Mouse (Mus musculus) small intestine, adult 2 months (tissue): ENCODE data around the gene Caskin1.

Experiments
- CTCF ChIP-seq: fragments of 200-500 bp; IDR thresholded peaks from 2 replicates; pipeline ENCODE4 v1.5.1; 2012; ENCODE audit warnings: low read depth, mild to moderate bottlenecking, control low read depth, inconsistent platforms, low read length, moderate library complexity, mixed read lengths; ENCODE audit not compliant: insufficient replicate concordance, insufficient read length; ENCODE audit errors: extremely low read depth
- POLR2A ChIP-seq: fragments of 200-500 bp; IDR thresholded peaks from 2 replicates; pipeline ENCODE4 v1.6.1; 2012; ENCODE audit warnings: low read depth, mild to moderate bottlenecking, control low read depth, inconsistent platforms, low read length, moderate library complexity

- no peak for TF ChIP-seq CTCF
- no peak for TF ChIP-seq POLR2A
Observed at GRCm38 (mm10) chr17:24440377-24440776, 48.0 kb upstream of the Caskin1 start.
